Mouse (Mus musculus) thymus, postnatal 10 days (tissue): Measurements from ENCODE around the gene Kif3a.

Experiments used
- DNase-seq, 2 experiments: peaks; one replicate each; pipeline ENCODE4 v3.0.0; 2021; ENCODE audit warnings: low spot score in 2 of 2

Gene Kif3a

DNA sequence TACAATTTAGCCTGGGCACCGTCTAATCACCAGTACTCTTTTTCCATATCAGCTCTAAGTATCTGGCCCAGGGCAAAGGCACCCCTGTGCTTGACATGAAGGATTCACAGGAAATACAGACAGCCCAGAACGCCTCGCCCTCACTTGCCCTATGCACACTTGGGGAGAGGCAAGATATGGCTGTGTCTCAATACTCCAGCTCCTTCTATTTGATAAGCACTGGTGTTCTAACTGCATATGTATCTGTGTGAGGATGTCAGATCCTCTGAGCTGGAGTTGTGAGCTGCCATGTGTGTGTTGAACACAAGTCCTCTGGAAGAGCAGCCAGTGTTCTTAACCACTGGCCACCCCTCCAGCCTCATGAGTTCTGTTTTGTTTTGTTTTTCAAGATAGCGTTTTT lies 84.3 kb downstream of the Kif3a start:
- no peak for DNase-seq
